Mouse (Mus musculus) frontal cortex, postnatal 25 days (tissue): ENCODE measurements around the gene Jarid2.
"Not testable (repeated sequence)": the region's sequence is repeated elsewhere in the genome, so short reads cannot be mapped to it uniquely, and the experiment has no call there.

Experiments
- DNase-seq, 2 experiments: peaks; one replicate each; pipeline ENCODE4 v3.0.0; 2022; ENCODE audit warnings: low spot score in 2 of 2

The Jarid2 gene

DNA sequence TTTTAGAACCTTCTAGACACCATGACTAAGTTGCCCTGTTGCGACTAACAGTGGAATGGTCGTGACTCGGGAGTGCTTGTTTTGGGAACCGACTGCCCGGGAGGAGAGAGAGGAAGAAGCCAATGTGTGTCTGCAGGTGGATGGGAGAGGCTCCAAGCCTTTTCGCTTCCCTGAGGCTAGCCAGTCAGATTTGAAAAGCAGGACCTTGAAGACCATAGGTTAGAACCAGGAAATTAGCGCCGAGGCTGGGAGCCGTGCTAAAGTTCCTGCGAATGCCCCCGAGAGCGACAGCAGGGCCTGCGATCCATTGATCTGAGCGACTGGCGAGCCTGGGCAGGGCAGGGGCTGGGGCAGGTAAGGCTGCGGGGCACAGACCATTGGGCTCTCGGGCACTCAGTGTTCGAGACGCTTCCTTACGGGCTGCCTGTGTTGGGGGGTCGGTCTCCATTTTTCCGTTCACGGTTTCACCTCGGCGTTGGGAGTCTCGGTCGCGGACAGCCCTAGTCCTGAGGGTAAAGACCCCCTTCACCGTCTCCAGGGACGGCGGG, at the start of gene Jarid2:
TSS of gene Jarid2 (plus strand) at position 51 of the 548 bp plus-strand sequence.
- DNase-seq = peak in 1 of 2 experiments; percentile 14

DNA sequence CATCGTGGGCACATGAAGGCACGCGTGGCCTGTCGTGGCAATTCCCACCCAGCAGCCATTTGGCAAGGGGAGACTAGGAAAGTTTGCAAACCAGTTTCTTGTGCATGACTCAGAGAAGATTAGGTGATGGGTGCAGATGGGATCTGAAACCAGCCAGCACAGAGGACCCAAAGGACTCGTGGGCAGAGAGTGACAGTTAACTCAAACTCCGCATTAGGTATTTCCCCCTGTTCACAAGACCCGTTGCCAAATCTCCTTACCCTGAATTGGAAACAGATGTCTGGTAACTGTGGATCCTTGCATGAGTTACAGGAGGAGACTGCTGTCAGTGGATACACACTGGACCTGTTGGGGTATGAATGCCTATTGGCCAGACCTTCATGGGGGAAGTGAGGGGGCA, 48.2 kb upstream of the Jarid2 start:
- no peak for DNase-seq

DNA sequence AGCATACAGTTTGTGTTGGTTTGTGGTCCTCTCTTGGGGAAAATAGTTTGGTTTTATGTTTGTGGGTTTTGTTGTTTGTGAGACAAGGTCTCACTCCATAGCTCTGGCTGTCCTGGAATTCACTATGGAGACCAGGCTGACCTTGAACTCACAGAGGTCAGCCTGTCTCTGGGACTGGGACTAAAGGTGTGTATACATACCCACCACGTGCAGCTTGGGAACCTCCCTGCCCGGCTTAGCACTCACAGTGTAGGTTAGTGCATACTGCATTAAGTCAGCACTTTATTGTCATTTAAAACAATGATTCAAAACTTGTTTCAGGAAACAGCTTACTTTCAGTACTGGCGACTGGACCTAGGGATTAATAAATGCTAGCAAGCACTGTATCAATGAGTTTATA, 41.1 kb upstream of the Jarid2 start:
- DNase-seq = no peak

DNA sequence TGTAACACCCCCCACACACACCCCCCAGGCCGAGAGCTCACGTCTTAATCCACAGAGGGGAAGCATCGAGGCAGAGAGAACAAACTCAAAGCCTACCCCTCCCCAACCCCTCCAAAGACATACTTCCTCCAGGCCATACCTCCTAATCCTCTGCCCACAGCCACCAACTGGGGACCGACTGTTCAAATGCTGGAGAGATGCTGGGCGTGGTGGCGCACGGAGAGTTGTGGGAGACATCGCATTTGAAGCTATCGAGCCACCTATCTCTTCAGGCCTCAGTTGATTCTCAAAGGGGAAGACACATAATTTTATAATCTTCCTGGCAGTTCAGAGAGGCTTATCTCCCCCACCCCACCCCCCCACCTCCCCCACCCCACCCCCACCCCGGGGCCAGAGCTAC, 31.6 kb upstream of the Jarid2 start:
- no peak for DNase-seq

DNA sequence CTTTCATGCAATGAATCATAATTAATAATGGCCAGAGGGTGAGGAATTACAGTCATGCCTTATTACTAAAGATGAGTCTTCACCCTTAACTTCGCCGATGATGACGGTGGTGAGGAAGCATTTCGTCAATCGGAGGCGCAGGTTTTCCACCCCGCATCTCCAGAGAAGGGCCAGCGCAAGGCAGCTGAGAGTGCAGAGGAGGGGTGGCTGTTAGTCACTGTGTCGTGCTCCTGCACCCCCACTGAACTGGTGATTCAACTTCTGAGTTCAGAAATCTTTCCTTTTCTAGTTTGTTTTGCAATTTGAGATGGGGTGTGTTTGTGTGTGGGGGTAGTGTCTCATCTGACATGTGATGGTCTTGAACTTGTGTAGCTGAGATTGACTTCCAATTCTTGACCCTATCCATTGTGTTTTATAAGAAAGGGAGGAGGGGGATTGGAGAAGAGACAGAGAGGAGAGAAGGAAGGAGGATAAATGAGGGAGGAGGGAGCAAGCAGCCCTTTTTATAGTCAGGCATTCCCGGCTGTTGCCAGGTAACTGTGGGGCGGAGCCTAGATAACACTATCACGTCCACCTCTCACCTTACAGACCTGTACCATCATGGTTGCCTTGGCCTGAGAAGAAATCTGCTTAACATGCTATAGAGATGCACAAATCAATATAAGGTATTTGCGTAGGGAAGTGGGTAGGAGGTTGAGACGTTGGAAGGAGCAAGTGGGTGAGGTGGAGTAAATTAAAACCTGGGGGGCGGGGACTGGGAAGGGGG, 25.1 kb upstream of the Jarid2 start:
- DNase-seq = no peak

DNA sequence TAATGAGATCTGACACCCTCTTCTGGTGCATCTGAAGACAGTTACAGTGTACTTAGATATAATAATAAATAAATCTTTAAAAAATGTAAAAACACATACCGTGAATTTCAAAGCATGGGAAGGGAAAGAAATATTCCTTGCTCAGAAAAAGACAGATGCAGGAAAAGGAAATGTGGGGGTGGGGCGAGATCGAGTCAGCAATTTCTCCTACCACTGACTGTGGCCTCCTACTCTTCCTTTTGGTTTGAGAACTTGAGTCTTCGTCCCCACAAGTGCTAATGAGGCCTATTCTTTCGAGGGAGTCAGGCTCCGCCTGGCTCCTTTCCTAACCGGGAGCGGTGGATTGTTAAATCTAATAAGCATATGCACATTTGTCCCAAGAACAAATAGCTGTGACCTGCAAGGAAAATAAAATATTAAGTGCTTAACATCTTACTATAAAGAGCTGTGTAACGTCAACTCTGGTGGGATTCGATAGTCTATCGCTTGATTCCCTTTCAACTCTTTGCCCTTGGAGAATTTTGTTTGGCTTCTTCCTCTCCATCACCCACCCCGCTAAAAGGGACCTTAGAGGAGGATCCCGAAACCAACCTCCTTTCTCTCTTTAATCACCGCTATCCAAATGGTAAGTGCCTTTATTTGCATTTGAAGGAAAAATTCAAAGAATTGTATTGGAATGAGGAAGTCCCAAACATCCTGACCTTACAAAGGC, 24.1 kb upstream of the Jarid2 start:
- DNase-seq = peak; percentile 5 to 35

DNA sequence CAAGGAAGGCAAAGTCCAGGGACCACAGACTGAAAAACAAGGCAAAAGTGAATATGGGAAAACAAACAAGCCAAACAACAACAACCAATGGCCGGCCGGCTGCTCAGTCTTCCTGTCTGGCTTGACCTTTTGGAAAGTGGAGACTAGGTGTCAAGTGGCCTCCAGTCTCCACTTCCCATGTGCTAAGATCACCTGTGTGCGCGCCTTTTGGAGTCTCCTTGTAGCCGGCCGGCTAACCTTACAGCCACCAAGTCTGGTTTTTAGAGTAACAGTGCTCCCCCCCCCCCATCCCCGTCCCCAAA, 23.6 kb upstream of the Jarid2 start:
- no peak for DNase-seq

DNA sequence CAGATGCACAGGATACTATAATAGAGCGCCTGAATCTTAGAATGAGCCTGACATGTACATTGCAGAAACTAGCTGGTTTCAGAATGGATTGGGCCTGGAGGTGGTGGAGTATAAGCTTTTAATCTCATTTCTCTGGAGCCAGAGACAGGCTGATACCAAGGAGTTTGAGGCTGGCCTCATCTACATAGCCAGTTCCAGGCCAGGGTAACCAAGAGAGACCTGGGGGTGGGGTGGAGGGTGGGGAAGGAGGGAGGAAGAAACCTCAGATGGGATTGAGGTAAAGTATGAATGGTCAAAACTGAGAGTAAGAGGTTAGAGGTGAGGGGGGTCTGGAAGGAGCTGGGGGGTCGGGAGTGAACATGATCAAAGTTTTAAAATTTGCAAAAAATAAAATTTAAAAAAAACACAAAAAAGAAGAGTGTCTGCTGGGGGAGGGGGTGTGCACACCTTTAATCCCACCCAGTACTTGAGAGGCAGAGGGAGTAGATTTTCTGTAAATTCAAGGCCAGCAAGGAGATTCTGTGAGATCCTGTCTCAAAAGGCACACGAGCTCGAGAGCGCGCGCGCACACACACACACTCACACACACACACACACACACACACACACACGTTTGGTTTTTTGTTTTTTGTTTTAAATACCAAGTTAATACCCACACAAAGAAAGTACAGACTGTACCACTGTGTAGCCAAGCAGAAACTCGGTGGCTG, 22.9 kb upstream of the Jarid2 start:
- DNase-seq = no peak

DNA sequence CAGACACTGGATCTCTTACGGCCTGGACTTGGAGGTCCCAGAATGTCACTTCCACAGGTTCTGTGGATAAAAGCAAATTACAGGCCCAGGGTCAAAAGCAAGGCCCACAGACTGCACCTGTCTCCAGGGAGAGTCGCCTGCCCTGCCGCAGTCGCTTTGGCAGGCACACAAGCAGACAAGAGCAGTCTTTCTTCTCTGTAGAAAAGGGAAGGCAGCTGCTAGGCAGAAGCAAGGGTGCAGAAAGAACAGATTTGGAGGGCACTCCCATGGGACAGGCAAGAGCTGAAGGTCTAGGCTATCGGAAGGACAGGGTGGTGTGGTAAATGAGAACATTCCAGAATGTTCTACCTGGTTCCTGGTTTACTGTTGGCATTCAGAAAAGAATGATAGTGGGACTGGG, 22.1 kb upstream of the Jarid2 start:
- no peak for DNase-seq

DNA sequence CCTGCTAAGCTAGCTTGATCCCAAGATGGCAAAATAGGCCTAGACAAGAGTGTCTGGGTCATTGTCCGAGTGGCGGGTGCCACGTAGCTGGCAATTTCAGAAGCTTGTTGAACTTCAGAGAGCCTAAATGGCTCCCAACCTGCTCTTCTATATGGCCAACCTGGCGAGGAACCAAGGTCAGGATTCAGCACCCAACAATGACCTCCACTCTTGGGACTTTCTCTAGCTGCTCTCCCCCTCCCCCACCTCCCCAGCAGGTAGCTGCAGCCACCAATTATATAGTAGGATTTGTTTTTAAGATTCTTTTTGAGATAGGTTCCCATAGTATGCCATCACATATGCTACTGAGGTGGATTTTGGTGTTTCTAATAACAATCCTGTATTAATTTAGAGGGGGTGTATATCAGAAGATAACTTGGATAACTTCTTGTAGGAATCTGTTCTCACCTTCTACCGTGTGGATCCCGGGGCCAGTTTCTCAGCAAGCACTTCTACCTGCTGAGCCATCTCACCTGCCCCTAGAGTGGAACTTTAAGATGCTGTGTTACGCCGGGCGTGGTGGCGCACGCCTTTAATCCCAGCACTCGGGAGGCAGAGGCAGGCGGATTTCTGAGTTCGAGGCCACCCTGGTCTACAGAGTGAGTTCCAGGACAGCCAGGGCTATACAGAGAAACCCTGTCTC, 20.8 kb upstream of the Jarid2 start:
- no peak for DNase-seq

DNA sequence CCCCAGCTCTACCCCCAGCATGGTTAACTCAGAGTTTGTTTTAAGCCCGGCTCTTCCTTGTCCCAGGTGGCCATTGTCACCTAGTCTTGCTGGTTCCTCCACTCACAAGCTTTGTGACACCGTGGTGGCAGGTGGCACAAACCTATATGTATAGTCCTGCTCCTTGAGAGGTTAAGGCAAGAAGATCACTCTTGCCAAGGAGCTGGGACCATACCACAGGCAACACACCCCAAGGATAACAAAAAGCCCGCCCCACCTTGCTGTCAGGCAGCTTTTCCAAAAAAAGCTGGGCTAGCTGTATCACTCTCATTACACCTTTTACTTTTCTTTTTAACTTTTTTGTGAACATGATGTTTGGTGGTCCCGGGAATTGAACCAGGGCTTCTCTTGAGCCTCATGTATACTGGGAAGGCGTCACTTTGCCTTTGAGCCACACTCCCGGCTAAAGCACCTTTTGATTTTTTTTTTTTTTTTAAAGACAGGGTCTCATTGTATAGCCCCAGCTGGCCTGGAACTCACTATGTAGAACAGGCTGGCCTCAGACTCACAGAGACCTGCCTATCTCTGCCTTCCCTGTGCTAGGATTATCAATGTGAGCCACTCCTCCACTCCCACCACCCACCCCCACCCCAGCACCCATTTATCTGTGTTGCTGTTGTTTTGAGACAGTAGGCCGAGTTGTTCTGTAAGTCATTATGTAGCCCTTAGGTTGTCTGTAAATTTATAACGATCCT, 19.4 kb upstream of the Jarid2 start:
- DNase-seq = no peak

DNA sequence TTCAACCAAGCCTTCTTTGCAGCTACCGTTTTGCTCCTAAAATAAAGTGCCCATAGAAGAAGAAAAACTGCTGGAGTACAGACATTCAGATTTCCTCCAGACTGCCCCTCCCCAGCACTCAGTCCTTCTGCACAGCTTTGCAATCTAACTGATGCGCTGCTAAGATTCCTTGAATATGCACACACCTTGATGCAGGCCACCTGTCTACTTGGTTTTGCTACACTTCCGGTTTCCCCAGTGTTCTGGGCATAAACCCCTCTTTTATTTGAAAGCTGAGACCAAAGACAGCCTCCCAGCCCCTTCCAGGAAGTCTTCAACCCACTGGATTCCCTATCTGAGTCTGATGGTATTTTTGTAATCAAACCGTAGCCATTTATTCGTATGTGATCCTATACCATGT, 18.2 kb upstream of the Jarid2 start:
- no peak for DNase-seq

DNA sequence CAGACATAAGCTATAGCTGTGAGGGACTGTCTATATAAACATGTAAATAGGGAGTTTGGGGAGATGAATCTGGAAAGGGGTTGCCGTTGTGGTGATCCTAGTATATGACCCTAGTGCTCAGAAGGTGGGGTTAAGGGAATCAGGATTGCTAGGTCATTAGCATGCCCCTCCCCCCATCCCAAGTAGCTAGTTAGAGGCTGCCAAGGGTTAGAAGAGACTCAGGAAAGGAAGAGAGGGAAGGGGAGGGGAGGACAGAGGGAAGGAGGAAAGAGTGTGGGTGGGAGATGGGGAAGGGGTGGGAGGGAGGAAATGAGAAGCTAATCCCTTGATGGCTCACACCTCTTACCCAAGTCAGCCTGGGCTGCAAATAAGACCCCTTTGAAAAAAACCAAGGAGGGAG, 17.4 kb upstream of the Jarid2 start:
- DNase-seq = no peak

DNA sequence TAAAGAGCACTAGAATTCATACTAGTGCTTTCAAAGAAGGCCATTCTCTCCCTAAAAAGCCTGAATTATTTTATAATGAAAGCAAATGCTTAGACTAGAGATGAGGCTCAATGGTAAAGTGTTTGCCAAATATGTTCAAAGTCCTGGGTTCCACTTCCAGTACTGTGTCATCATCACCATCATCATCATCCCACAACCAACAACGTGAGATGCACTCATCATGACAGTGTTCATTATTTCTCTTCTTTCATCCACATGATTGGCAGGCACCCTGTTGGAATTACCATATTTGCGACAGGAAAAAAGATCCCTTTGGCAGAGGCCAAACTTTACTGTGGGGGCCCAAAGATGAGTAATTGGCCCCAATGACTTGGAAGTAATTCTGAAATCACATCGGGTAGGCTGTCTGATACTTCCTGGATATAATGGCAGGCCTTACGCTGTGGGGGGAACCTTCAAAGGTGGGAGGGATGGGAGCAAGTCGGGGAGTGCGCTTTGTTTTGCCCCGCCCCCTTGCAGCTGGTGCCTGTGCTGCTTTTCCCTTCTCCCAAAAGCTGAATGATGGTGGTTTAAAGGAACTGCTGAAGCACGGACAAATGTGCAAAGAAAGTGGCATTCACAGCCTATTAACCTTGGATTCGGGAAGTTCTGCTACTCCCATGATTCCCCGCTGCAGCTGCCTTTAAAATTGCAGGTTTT, 13.9 kb upstream of the Jarid2 start:
- no peak for DNase-seq

DNA sequence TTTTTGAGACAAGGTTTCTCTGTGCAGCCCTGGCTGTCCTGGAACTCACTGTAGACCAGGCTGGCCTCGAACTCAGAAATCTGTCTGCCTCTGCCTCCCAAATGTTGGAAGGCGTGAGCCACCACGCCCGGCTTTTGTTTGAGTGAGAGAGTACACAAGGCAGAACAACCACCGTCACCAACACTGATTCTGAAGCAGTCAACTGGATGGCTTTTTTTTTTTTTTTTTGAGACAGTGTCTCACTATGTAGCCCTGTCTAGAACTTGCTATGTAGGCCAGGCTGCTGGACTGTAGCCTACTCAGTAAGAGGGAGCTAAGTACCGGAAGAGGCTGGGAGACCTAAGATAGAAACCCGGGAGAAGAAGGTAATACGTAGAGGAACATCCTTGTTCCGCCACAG, 11.4 kb upstream of the Jarid2 start:
- no peak for DNase-seq

DNA sequence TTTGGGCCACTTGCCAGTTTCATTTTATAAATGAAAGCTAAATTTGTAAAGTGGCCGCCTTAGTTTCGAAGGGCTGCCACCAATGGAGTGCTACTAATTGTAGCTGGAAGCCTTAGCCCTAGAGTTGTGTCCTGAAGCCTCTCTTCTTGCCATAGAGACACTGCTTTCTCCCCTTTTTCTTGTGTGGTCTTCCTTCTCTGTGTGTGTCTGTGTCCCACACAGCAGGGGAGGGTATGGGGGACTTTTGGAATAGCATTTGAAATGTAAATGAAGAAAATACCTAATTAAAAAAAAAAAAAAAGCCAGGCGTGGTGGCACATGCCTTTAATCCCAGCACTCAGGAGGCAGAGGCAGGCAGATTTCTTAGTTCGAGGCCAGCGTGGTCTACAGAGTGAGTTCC, 10.8 kb upstream of the Jarid2 start:
- not testable (repeated sequence) for DNase-seq

DNA sequence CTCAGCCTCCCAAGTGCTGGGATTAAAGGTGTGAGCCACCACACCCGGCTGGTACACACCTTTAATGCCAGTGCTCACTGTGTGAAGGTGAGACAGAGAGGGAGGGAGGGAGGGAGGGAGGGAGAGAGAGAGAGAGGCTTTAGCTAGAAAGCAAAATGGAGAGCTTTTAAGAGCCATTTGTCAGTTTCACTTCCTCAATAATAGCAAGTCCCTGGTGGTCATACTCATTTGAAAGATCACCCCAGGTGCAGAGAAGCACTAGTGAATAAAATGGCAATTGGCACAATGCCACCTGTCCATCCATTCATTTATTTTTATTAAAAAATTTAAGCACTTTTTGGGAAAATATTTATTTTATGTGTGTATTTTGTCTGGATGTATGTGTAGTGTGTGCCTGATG, 9.2 kb upstream of the Jarid2 start:
- no peak for DNase-seq

DNA sequence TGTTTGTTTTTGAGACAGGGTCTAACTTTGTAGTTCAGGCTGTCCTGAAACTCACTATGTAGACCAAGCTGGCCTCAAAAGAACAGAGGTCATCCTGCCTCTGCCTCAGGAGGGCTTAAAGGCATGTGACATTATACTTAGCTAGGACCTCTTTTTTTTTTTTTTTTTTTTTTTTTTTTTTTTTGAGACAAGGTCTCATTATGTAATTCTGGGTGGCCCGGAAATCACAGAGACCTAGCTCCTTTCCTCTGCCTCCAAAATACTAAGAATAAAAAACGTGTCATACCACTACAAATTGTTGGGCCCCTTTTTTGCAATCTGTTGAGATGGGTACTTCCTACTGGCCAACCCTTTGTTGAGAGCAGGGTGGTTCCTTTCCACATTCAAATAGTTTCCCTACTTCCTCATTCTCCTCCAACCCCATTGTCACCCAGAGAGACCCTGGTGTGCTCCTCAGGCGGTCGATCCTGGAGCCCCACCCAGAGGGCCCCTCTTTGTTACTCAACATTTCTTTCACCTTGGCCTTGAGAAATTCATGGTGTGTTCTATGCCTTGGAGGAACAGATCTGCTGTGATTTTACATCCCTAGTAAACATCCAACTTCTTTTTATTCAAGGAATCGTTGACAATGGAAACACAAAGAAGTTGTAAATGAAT, 7.3 kb upstream of the Jarid2 start:
- no peak for DNase-seq

DNA sequence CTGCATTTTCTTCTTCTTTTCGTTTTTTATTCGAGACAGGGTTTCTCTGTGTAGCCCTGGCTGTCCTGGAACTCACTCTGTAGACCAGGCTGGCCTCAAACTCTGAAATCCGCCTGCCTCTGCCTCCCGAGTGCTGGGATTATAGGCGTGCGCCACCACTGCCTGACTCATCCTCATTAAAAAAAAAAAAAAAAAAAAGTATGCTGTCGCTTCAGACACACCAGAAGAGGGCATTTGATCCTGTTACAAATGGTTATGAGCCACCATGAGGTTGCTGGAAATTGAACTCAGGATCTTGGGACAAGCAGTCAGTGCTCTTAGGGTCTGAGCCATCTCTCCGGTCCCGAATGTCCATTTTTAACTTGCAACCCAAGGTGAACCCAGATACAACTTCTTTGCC, 5.8 kb upstream of the Jarid2 start:
- not testable (repeated sequence) for DNase-seq

DNA sequence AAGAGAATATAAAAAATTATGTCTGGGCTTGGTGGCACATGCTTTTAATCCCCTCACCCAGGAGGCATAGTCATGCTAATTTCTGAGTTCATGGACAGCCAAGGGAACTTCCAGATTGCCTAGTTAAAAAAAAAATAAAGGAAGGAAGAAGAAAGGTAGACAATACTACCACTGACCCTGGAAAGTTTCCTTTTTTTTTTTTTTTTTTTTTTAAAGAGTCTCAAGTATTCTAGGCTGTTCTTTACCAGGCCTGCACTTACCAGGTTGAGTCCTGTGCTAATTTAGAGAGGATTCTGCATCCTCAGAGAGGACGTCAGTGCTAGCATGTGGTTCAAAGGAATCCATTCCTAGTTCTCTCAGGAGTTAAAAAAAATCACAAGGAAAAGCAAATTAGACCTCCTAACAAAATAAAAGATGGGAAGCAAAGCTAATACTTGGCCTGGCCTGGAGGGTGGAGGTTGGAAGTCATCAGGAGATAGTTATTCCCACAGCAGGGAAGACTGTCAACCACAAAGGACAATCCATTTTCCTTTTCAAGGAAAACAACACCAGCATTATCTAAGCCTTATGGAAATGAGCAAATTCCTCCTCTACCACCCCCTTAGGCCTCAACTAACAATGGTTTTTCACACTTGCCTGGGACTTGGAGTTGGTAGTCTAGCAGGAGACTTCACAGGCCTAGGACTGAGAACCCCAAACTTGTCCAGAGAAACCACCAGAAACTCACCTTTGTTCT, 961 bp upstream of the Jarid2 start:
- DNase-seq = no peak
